Mouse (Mus musculus) brain, embryonic 18.5 days (tissue): Measurements from ENCODE around the gene Inca1.

Experiments used
- DNase-seq: peaks from one replicate; pipeline ENCODE4 v3.0.0-alpha.2; 2012; ENCODE audit warnings: low read depth, low spot score

The Inca1 gene

GRCm38 (mm10) chr11:70653345-70654197 is 46.4 kb downstream of the Inca1 start:
- no peak for DNase-seq

GRCm38 (mm10) chr11:70652884-70653344 is 47.0 kb downstream of the Inca1 start:
- no peak for DNase-seq

GRCm38 (mm10) chr11:70652029-70652883 is 47.7 kb downstream of the Inca1 start:
- no peak for DNase-seq

DNA sequence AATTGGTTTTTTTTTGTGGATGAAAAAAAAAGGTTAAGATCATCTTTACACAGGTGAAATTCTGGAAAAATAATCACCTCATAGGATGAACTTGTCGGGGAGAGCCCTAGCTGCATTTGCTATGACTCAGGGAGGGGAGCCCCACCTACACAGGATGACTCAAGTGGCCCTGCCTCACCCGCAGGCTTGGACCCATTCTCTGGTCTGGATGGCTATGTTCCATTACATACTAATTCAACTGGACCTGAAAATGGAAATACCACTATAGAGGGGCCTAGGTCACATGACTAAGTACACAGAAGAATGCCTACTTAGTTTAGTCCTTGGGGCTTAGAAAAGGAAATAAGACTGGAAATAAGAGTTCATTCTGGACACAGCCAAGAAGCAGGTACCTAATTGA is 48.6 kb downstream of the Inca1 start:
- no peak for DNase-seq

- no peak for DNase-seq
These were observed 49.4 kb downstream of the Inca1 start for GRCm38 (mm10) chr11:70650322-70651175.

DNA sequence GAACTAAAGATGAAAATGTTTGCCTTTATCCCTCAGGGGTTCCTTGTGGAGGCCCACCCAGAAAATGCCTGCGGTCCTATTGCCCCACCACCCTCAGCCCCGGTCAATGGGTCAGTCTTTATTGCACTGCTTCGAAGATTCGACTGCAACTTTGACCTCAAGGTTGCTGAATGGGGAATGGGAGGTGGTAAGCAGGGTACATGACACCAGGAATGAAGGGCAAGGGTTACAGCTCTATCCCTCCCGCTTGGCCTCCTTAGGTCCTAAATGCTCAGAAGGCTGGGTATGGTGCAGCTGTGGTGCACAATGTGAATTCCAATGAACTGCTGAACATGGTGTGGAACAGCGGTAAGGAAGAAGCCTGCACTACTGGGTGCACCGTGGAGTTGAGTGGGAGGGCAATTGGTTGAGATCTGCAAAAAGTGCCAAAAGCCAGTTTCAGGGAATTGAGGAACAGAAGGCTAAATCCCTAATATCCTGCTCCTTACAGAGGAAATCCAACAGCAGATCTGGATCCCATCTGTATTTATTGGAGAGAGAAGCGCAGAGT is 50.7 kb downstream of the Inca1 start:
- no peak for DNase-seq

DNA sequence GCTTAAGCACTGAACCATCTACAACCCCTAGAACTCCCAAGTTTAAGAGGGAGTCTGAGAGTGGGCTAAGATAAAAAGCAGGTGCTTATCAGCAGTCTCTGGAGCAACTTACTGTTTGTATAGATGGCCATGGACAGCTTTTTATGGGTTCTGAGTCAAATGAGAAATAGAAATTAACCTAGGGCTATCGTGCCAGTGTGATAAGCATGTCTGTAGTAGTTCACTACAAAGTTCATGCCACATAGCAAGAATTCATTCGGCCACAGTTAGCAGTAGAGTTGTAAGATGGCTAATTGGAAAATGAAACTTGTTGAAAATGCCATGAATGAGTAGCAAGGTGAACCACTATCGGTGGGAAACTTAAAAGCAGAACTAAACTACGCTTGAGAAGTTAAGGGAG is 51.4 kb downstream of the Inca1 start:
- DNase-seq, result no peak

GRCm38 (mm10) chr11:70647716-70648420 is 52.1 kb downstream of the Inca1 start:
- no peak for DNase-seq

- peak; percentile 99 for DNase-seq
These were observed 53.0 kb downstream of the Inca1 start, which contains the start of the genes Rnf167 and Slc25a11 for GRCm38 (mm10) chr11:70646691-70647650. TSS of gene Rnf167 (plus strand) at chr11:70647235. TSS of gene Slc25a11 (minus strand) at chr11:70647479.

GRCm38 (mm10) chr11:70646259-70646555 is 53.7 kb downstream of the Inca1 start:
- no peak for DNase-seq

- no peak for DNase-seq
These were observed 54.3 kb downstream of the Inca1 start for GRCm38 (mm10) chr11:70645461-70646258.

GRCm38 (mm10) chr11:70644564-70645103 is 55.3 kb downstream of the Inca1 start:
- DNase-seq, result no peak

DNA sequence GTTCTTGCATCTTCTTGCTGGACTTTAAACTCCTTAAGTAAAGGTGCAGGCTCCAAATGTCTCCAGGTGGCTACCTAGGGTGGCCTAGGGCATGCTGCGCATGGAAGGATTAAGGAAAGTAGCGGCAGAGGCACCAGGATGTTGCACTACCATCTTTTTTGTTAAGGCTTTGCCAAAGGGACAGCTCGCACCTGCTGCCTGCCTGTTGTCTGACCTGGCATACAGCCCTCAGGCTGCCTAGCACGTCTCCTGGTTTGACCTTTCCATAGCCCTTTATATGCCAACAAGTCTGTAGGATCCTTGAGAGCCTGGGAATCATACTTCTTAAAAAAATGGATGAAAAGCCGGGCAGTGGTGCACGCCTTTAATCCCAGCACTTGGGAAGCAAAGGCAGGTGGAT is 56.9 kb downstream of the Inca1 start:
- no peak for DNase-seq

- no peak for DNase-seq
These were observed 58.7 kb downstream of the Inca1 start for GRCm38 (mm10) chr11:70641241-70641640.

DNA sequence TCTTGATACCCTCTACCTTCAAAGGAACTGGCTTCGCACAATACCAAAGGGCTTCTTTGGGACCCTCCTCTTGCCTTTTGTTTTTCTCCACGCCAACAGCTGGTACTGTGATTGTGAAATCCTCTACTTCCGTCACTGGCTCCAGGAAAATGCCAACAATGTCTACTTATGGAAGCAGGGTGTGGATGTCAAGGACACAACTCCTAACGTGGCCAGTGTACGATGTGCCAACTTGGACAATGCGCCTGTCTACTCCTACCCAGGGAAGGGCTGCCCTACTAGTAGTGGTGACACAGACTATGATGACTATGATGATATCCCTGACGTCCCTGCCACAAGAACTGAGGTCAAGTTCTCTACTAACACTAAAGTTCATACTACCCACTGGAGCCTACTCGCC is 60.0 kb downstream of the Inca1 start:
- no peak for DNase-seq

DNA sequence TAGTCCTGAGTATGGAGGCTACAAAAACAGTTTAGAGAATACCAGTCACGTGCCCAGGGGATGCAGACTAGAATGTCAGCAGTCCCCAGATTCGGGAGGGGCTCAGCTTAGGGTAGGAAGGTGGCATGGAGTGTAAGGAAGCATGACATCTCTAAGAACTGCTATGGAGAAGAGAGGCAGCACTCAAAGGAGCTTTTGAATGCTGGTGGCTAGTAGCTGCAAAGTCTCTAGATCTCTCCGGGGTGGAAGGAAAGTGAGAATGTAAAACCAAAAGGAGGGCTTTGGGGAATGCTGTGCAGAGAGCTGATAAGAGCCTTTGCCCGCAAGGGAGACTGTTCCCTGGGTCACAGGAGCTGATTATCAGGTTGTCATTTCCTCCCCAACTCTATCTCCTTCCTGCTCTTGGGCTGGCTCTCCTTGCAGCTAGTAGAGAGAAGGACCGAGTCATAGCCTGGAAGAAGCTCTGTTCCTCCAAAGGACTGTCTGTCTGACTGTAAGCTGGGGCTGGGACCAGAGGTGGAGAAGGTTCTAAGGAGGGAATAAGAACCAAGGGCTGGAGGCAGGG is 61.2 kb downstream of the Inca1 start, which contains the start of gene Gp1ba:
Gp1ba (plus strand) TSS at position 409 of the 565 bp plus-strand sequence.
- no peak for DNase-seq
